Mouse (Mus musculus): ENCODE results near the gene Chchd6.

The Chchd6 gene

DNA sequence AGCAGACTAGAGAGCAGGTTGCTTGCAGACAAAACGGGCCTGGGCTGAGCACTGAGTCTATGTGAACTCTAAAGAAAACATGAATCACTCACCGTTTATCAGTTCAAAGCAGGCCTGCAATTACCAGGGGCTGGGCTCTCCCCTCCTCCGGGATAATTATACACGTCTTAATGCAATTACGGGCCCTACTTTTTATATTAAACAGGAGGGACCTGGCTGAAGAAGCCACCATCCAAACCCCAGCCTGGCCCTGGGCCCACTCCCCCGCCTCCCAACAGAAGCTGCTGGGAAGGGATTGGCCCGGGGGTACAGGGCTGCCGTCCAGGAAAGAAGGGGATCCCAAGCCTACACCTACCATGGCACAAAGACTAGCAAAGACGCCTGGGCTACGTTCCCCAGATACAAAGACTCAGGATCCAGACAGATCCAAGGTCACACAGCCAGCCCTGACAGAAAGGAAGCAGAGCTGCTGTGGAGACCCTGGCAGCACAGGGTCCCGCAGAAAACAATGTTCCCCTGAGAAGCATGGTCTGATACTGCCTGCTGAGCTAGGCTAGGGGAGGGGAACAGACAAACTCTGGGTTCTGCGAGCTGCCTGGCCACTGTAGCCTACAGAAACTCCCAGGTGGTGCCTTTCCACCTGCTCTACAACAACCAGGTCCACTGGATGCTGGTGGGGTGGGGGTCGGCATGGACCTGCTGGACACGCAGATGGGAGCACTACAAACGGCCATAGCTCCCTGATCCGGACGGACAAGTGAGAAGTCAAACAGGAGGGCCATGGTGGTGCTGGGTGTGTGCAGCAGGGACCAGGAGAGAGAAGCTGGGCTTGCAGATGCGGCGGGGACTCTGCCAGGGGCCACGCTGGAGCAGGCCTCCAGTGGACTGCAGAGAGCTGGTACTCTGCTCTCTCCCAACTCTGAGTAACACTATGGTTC lies 235.4 kb downstream of the Chchd6 start:
- DNase-seq (ENCODE audit: low read depth, low spot score): no peak

DNA sequence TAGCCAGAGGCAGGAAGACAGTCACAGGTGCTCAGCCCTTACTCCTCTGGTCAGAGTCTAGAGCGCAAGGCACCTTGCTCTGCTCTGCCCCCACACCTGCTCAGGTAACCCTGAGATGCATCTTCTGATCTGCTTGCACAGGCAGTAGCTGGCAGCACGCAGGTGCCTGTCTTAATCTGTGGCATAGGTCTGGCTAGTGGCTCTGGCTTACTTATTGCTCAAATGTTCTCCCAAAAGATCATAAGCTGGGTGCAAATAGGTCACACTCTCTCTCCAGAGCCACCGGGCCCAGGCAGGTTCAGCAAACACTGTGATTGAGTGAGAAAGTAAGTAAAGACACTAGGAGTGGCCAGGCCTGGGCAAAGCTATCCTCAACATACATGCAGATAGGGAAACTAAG lies 236.3 kb downstream of the Chchd6 start:
- no peak for DNase-seq (ENCODE audit: low read depth, low spot score)

DNA sequence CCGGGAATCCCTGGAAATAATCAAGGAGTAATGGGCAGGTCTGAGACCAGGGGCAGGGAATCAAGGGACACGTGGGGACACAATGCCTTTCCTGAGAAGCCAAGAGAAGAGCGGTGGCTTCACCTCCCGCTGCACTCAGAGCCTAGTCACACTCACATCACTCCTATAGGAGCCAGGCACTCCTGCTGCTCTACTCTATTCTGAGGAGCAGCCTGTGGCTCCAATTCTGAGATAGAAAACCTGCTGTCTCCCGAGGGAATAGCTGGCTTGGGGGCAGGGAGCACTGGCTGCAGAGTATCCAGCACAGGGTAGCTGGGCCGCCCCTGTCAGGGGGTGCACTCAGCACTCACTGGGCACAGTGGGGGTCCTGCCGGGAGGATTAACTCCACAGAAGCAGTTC lies 239.8 kb downstream of the Chchd6 start:
- DNase-seq (ENCODE audit: low read depth, low spot score): peak; percentile 61

DNA sequence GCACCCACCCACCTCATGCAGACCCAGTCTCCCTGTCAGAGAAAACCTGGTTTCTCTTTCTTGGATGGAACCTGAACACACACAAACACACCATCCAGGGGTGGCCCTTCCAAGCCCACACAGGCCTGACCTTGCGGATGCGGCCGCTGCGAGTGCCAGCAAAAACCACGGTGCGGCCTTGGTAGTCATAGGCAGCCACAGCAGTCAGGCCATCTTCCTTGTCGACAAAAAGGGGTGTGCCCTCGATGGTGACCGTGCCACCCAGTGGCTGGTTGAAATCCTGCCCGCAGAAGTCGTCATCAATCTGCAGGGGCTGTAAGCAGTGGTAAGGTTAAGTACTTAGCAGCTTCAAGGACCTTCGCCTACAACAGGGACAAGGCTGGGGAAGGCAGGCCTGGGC lies 240.7 kb downstream of the Chchd6 start:
- no peak for DNase-seq (ENCODE audit: low read depth, low spot score)

DNA sequence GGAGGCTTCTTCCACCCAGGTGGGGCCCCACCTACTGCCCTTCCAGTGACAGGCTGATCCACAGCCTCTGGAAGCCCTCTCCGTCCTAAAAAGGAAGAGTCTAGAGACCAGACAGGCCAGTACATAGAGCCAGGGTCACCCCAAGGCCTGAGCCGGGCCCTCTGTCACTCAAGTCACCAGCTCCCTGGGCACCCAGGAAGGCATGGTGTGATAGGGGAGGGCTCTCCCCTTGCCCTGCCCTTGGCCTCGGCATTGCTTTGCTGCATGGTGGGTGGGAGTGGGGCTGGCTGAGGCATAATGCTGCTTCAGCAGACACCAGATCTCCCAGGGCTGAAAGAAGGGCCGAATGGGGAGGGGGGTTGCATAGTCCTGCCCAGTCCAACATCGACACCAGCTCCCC lies 241.4 kb downstream of the Chchd6 start:
- DNase-seq (ENCODE audit: low read depth, low spot score): no peak

DNA sequence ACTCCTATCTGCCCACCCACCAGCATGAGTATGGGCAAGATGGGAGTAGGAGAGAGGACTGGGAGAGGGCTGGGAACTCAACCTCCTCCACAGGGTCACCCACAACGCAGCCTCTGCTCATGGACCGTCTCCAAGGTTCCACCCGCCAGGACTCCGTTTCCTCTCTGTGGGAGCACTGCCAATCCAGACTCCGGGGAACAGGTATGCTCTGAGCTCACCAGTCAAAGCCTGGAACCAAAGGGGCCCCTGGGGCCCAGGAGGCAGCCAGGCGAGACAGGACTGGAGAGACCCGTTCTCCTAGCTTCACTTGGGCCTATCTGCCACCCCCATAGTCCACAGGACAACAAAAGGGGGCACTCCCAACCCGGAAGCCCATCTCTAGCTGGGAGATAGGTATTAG lies 242.4 kb downstream of the Chchd6 start:
- no peak for DNase-seq (ENCODE audit: low read depth, low spot score)

DNA sequence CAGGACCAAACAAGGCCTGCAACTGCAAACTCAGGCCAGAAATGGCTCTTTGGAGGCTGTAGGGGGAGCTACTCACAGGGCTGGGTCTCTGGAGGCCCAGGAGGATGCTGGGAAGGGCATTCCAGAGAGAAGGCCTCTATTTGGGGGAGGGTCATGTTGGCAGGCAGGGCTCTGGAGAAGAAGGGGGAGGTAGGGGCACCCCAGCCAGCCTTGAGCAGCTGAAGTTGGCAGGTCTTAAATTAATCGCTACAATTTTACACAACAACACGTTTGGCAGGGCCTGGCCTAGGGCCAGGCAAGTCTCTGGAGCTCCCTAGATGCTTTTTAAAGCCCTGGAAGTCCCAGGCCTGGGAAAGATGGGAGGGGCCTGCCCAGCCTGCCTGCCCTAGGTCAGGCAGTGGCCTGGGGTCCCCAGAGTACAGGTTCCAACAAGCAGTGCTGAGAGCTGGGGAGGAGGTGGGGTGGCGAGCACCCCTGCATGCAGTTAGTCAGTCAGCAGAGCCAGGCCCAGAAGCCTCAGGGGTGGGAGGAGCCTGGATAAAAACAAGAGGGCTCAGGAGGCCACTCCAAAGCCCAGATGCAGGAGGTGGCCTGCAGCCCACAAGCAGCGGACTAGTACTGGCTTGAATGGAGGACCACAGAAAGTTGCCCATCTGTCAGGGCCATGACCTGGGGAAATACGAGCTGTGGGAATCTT lies 243.9 kb downstream of the Chchd6 start:
- DNase-seq (ENCODE audit: low read depth, low spot score): peak; percentile 60

DNA sequence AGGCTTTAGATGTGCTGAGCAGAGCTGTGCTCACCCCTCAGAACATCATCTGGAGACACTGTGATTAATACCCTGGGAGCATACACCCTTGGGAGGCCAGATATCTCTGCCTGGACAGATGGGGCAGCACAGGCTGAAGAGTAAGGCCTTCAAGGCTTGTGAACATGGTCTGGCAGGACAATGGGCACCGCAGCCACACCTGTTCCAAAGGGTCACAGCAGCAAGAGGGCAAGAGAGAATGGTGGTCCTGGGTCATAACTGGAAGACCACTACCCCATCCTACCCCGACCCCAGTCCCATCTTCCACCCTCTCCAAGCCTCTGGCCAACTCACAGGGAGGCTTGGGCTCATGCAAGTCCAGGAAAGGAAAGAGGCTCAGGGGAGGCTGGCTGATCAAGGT lies 244.9 kb downstream of the Chchd6 start:
- DNase-seq (ENCODE audit: low read depth, low spot score): no peak

DNA sequence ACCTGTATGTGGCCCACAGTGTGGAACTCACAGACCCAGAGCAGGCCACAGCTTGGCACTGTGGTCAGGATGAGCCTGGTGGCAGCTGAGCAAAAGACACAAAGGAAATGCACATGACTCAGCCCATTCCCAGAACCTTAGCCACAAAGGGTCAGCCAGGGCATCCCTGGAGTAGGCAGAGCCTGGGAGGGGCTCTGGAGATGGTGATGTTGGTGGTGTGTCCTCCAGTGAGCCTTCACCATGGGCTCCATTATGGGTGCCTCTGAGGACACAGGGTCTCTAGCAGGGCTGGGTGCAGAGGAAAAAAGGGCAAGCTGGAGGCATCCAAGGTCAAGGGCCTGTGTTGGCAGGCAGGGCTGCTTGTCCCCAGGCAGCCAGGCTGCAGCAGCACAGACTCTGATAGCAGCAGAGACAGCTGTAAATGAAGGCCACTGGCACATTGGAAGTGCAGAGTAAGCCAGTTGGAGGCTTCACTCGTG lies 245.4 kb downstream of the Chchd6 start:
- DNase-seq (ENCODE audit: low read depth, low spot score): no peak

DNA sequence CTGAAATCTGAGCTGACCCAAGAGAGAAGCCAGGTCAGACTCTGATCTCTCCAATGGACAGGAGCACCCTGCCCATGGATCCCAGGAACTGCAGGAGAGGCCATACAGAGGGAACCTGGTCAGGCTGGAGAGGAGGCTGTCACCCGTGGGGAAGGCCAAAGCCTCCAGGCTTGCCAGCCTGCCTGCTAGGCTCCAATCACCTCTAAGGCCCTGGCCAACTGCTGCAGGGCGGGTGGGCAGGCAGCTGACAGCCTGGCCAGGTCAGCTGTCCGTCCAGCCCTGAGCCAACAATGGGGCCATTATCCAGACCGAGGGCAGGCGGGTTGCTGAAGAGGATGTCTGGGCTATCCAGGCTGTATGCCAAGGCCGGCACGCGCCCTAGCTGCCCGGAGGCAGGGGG lies 247.1 kb downstream of the Chchd6 start:
- peak; percentile 91 for DNase-seq (ENCODE audit: low read depth, low spot score)

DNA sequence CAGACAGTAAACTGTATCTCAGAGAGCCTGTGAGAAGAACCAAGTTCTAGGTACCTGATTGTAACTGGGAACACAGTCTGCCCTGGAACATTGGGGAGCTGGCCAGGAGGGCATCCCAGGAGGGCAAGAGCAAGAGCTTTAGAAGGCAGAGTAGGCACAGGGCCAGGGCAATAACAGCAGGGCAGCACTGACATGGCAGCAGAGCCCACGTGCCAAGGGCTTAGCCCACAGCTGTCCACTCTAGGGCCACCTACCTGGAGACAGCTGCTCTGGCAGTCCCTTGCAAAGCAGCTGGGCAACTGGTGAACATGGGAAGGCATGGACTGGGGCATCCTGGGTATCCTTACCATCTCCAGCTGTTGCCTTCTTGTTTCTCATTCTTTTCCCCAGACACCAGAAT lies 247.7 kb downstream of the Chchd6 start:
- no peak for DNase-seq (ENCODE audit: low read depth, low spot score)

DNA sequence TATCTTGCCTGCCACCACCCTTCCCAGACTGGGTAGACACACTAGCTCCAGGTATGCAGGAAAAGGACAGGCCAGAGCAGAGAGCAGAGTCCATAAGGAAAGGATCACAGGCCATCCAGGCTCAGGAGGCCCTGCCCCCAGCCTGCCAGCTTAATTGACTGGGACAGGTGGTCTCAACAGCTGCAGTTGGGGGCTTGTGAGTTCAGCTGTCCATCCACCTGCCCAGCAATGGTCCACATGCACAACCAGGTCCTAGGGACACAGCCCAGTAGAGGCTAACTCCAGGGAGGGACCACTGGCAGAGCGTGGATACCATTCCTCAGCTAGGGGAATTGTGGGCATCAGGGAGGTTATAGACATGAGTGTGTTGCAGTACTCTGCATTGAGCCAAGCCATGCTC lies 249.6 kb downstream of the Chchd6 start:
- no peak for DNase-seq (ENCODE audit: low read depth, low spot score)

DNA sequence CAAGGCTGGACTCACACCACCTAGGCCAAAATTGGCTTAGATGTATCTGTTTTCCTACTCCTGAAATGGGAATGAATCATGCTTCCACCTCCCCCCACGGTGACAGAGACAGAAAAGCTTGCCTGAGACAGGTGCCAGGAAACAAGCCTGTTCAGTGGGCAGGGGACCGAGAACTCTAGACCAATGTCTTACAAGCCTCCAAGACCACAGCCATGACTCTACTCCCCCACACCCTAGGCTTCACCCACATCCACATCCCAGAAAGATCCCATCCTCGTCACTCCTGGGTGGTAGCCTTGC lies 250.0 kb downstream of the Chchd6 start:
- DNase-seq (ENCODE audit: low read depth, low spot score): peak; percentile 77

DNA sequence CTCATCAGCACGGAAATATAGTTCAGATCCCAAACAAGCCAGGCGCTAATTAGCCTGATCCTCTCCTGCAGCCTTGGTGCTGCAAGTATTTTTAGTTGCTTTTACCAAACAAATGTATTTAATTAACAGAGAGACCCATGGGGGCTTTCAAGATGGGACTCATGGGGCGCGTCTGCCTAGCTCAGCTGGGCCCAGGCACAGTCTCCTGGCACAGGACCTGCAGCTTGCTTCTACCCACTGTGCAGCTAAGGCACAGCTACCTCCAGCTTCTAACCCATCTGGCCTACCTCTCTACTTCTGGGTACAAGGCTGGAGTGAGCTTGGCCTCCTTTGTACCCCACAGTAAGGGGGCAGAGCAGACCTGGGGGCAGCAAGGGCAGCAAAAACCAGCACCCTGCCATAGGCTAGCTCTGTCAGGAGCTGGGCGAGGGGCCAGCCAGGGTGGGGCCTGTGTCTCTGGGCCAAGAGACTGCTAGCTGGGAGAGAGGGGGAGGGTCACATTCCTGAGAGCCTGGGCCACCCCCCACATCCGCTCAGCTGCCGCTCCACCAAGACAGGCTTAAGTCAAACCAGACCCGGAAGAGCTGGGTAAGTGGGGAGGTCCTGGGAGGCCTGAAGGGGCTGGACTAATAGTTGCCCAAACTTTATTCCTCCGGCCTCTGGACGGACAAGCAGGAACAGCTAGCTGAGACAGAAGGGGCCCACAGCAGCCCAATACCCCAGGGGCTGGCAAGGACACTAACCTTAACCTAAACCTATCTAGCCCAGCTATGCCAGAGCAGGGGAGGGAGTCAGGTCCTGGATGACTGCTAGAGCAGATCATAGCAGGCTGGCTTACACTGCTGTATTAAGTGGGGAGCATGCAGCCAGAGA lies 250.6 kb downstream of the Chchd6 start:
- no peak for DNase-seq (ENCODE audit: low read depth, low spot score)

DNA sequence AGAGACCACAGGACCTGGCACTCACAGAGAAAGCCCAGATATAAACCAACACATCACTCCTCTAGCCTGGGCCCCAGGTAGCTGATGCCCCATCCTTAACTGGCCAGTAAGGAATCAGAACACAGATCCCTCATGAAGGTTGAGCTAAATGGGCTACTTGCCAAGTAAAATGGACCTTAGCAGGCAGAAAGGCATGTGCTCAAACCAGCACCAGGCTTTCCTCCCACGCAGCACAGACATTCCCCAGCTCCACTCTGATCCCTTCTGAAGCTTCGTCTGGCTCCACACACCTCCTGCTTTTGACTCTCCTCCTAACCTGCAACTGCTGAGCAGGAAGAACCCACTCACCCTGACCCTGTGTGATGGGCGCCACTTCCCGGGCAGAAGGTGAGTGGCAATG lies 253.5 kb downstream of the Chchd6 start:
- no peak for DNase-seq (ENCODE audit: low read depth, low spot score)

DNA sequence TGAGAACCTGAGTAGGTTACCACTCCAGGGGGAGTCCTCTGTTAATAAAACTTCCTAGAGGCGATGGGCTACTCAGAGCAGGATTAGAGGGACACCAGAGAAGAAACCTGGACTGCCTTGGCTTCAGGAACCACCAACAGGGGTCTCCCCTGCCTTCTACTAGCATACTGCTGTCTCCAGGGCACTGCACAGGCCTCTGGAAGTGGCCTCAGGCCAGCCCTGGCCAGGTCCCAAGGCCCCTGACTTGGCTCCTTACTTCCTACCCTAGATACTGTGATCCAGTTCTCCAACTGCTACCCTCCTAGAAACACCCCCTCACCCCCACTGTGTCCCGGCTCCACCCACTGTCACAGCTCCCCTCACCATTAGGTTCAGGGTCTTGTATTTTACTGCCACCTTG lies 256.0 kb downstream of the Chchd6 start:
- no peak for DNase-seq (ENCODE audit: low read depth, low spot score)

DNA sequence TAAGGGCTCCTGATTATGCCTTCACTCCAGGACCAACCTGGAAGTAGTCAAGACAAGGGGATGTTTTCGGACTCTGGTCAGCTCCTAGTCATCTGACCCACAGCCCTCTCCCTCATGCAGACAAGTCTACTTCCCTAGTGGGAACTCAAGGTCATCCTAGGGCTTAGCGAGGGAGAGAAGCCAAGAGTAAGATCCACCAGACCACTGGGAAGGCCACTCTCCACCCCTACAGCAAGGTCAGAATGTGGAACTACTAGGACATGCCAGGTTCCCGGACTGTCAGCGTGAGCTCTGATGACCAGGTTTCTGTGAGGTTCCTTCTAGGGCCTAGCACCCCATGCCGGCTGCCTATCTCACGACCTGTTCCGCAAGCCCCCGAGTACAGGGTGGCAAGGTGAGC lies 256.7 kb downstream of the Chchd6 start:
- no peak for DNase-seq (ENCODE audit: low read depth, low spot score)

DNA sequence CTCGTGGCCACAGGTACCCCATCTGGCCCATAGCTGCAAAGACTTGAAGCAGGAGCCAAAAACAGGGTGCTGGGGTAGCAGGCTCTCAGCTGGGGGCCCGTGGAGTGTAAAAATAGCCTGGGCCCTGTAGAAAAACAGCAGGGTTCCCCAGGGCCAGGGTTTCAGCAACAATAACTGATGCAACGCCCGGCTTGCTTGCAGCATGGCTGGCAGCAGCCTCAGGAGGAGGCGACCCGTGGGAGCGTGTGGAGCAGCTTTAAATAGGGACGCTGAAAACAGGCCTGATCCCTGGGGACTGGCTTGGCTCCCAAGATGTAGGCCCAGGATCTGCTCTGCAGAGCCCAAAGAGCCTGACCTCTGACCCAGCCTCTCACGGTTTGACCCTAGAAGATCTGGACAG lies 257.9 kb downstream of the Chchd6 start:
- DNase-seq (ENCODE audit: low read depth, low spot score): peak; percentile 80

DNA sequence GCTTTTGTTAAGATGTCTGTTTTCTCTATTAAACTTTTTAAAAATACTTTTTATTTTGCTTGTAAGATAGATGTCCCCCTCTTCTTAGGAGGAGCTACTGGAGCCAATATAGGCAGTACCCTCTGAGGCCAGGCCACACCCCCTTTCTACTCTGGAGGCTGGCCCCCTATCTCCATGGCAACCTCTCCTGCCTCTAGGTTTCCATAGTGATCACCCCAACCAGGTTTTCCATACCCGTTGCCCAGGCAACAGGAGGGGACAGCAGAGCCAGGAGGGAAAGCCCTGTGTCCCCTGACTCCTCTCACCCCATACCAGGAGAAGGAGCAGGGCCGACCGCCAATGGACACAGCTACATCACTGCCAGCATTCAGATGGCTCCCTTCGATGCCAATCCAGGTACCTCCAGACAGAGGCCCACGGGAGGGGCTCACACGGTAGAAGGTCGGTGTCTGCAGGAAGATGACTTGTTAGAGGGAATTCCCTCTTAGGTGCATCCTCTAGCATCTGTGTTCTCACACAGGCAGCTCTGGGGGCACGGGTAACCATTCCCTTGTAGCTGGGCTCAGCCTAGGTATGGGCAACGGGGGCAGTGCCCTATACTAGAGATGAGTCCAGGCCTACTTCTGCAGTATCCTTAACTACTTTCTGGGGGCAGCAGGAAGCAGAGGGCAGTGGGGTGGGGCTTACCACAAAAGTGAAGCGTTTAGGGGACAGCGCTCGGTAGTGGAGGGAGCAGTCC lies 261.3 kb downstream of the Chchd6 start:
- DNase-seq (ENCODE audit: low read depth, low spot score): peak; percentile 67
